Mouse (Mus musculus): Measurements from ENCODE around the gene Fam83g. TPM values are rescaled to one million over a fixed set of nuclear protein-coding genes. Genes with fewer than 3 reads are reported as not detected.

Gene Fam83g
- polyA plus RNA-seq (2014; fragmentation: Illumina TruSeq; extraction: RNeasy Lipid Tissue Mini Kit (QIAGEN cat#74804); ENCODE audit: low read depth, low replicate concordance), result 0.10 TPM

DNA sequence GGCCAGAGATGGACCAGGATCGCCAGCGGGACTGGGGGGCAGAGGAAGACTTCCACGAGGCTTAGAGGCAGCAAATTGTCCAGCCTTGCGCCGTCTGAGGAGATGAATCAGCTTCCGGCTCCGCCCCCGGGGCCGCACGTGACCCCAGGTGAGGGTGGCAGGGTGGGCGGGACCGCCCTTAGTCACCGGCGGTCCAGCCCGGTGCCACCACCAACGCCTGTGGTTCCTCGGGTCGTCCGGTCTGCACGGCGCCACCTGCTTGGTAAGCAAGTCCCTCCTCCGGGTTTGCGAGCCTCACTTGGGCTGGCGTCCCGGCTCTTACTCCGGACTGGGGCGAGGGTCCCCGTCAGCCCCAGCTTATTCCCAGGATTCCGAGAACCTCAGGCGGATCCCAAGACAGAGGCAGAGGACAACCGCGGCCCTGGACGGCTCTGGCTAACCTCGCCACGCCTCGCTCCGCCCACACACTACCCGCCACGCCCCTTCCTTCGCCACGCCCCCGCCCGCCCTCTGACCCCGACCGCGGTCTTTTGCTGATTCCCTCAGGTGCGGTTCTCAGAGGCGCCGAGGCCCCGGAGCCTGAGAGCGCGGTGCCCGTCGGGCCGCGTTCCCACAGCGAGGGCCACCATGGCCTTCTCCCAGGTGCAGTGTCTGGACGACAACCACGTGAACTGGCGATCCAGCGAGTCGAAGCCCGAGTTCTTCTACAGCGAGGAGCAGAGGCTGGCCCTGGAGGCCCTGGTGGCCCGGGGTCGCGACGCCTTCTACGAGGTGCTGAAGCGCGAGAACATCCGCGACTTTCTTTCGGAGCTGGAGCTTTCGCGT is at the start of gene Fam83g:
Gene Fam83g (plus strand): TSS at position 185 of the 825 bp plus-strand sequence.

GRCm38 (mm10) chr11:61652686-61653447 is 31.0 kb upstream of the Fam83g start, which contains the start of gene Grap:
Gene Grap (plus strand): TSS chr11:61653265.

GRCm38 (mm10) chr11:61720636-61721035 is 36.7 kb downstream of the Fam83g start, which contains the start of gene Slc5a10:
Gene Slc5a10 (minus strand): TSS chr11:61720826.

Other genes starting within 250 kb of the Fam83g start
- gene Rnf112, start 230.0 kb upstream of the Fam83g start, polyA plus RNA-seq (2014; fragmentation: Illumina TruSeq; extraction: RNeasy Lipid Tissue Mini Kit (QIAGEN cat#74804); ENCODE audit: low read depth, low replicate concordance), result 0.78 TPM
- 1.2 TPM for gene Mfap4, start 198.7 kb upstream of the Fam83g start, polyA plus RNA-seq (2014; fragmentation: Illumina TruSeq; extraction: RNeasy Lipid Tissue Mini Kit (QIAGEN cat#74804); ENCODE audit: low read depth, low replicate concordance)
- 1.8 TPM for gene Mapk7, start 189.7 kb upstream of the Fam83g start, polyA plus RNA-seq (2014; fragmentation: Illumina TruSeq; extraction: RNeasy Lipid Tissue Mini Kit (QIAGEN cat#74804); ENCODE audit: low read depth, low replicate concordance)
- gene B9d1, start 178.9 kb upstream of the Fam83g start, polyA plus RNA-seq (2014; fragmentation: Illumina TruSeq; extraction: RNeasy Lipid Tissue Mini Kit (QIAGEN cat#74804); ENCODE audit: low read depth, low replicate concordance), result 11.4 TPM
- 19.7 TPM for gene Epn2, start 104.4 kb upstream of the Fam83g start, polyA plus RNA-seq (2014; fragmentation: Illumina TruSeq; extraction: RNeasy Lipid Tissue Mini Kit (QIAGEN cat#74804); ENCODE audit: low read depth, low replicate concordance)
- gene Grap, start 30.8 kb upstream of the Fam83g start, polyA plus RNA-seq (2014; fragmentation: Illumina TruSeq; extraction: RNeasy Lipid Tissue Mini Kit (QIAGEN cat#74804); ENCODE audit: low read depth, low replicate concordance), result not detected
- gene Slc5a10, start 36.7 kb downstream of the Fam83g start, polyA plus RNA-seq (2014; fragmentation: Illumina TruSeq; extraction: RNeasy Lipid Tissue Mini Kit (QIAGEN cat#74804); ENCODE audit: low read depth, low replicate concordance), result not detected
- 35.5 TPM for gene Prpsap2, start 78.0 kb downstream of the Fam83g start, polyA plus RNA-seq (2014; fragmentation: Illumina TruSeq; extraction: RNeasy Lipid Tissue Mini Kit (QIAGEN cat#74804); ENCODE audit: low read depth, low replicate concordance)
- 106 TPM for gene Ulk2, start 171.0 kb downstream of the Fam83g start, polyA plus RNA-seq (2014; fragmentation: Illumina TruSeq; extraction: RNeasy Lipid Tissue Mini Kit (QIAGEN cat#74804); ENCODE audit: low read depth, low replicate concordance)
- 87.0 TPM for gene Akap10, start 246.2 kb downstream of the Fam83g start, polyA plus RNA-seq (2014; fragmentation: Illumina TruSeq; extraction: RNeasy Lipid Tissue Mini Kit (QIAGEN cat#74804); ENCODE audit: low read depth, low replicate concordance)